Mouse (Mus musculus): ENCODE results near the gene Ascc3. TPM values are rescaled to one million over a fixed set of nuclear protein-coding genes. Genes with fewer than 3 reads are reported as not detected.
A peak's percentile ranks its signal among the peaks of the same experiment; 100 is the strongest.

Ascc3 gene
- polyA plus RNA-seq, 1 experiment from 2014 or later, result 26.0 TPM

- H3K4me3 ChIP-seq (replicated peaks), result no peak overlapping the region
- ATAC-seq (ENCODE audit: insufficient number of reproducible peaks, insufficient read depth, low FRiP score, low TSS enrichment, low read depth), result peak; percentile 89
- WGBS, result 26% methylated on average over 7 of the region's 7 CpGs
- H3K9ac ChIP-seq (replicated peaks), result no peak overlapping the region
- no peaks in the 10 kb centered on the region for H3K9me3 ChIP-seq
- H3K4me1 ChIP-seq (replicated peaks), result no peaks in the 10 kb centered on the region; the same call in 1 of the 2 replicates
- H3K4me2 ChIP-seq, result no peak overlapping the region
- H3K27ac ChIP-seq, result no peak overlapping the region
- H3K36me3 ChIP-seq, result no peaks in the 10 kb centered on the region; the same call in 1 of the 2 replicates
- H3K27me3 ChIP-seq, result peaks cover 28% of the 10 kb centered on the region
Measured at GRCm38 (mm10) chr10:50763457-50764310, 171.2 kb downstream of the Ascc3 start.

GRCm38 (mm10) chr10:50772811-50773210, 180.3 kb downstream of the Ascc3 start:
- Histone ChIP-seq H3K4me1 (replicated peaks) (no peaks in the 10 kb centered on the region), H3K4me3 (replicated peaks) (no peak overlapping the region), H3K27ac (no peak overlapping the region), H3K9ac (replicated peaks) (no peak overlapping the region), H3K9me3 (no peaks in the 10 kb centered on the region), H3K27me3 (peaks cover 12% of the 10 kb centered on the region), H3K36me3 (no peaks in the 10 kb centered on the region; the same call in 1 of the 2 replicates), H3K4me2 (no peak overlapping the region)
- ATAC-seq (ENCODE audit: insufficient number of reproducible peaks, insufficient read depth, low FRiP score, low TSS enrichment, low read depth), result no peak
- 45% methylated on average over 2 of the region's 2 CpGs for WGBS

- Histone ChIP-seq H3K4me3 (replicated peaks) (no peak overlapping the region), H3K9ac (replicated peaks) (no peak overlapping the region), H3K4me2 (no peak overlapping the region), H3K4me1 (replicated peaks) (no peaks in the 10 kb centered on the region), H3K36me3 (no peaks in the 10 kb centered on the region), H3K27me3 (peaks cover 6% of the 10 kb centered on the region), H3K27ac (no peak overlapping the region), H3K9me3 (no peaks in the 10 kb centered on the region)
- WGBS, result 87% methylated on average over 2 of the region's 2 CpGs
- ATAC-seq (ENCODE audit: insufficient number of reproducible peaks, insufficient read depth, low FRiP score, low TSS enrichment, low read depth), result no peak
Measured at GRCm38 (mm10) chr10:50773846-50774245, 181.4 kb downstream of the Ascc3 start.

- H3K4me2 ChIP-seq, result no peak overlapping the region
- no peak for ATAC-seq (ENCODE audit: insufficient number of reproducible peaks, insufficient read depth, low FRiP score, low TSS enrichment, low read depth)
- H3K9ac ChIP-seq (replicated peaks), result no peak overlapping the region
- no peaks in the 10 kb centered on the region for H3K27me3 ChIP-seq
- no peak overlapping the region for H3K27ac ChIP-seq
- 55% methylated on average over 5 of the region's 5 CpGs for WGBS
- H3K4me1 ChIP-seq (replicated peaks), result no peaks in the 10 kb centered on the region
- H3K9me3 ChIP-seq, result no peaks in the 10 kb centered on the region
- H3K36me3 ChIP-seq, result no peaks in the 10 kb centered on the region
- H3K4me3 ChIP-seq (replicated peaks), result no peak overlapping the region
Measured at GRCm38 (mm10) chr10:50792840-50793239, 200.4 kb downstream of the Ascc3 start.

GRCm38 (mm10) chr10:50801594-50801993, 209.1 kb downstream of the Ascc3 start:
- H3K4me2 ChIP-seq, result no peak overlapping the region
- H3K4me3 ChIP-seq (replicated peaks), result no peak overlapping the region
- H3K27ac ChIP-seq, result no peak overlapping the region; the same call in 1 of the 2 replicates
- ATAC-seq (ENCODE audit: insufficient number of reproducible peaks, insufficient read depth, low FRiP score, low TSS enrichment, low read depth), result no peak
- no peaks in the 10 kb centered on the region for H3K9me3 ChIP-seq
- no peaks in the 10 kb centered on the region for H3K4me1 ChIP-seq (replicated peaks)
- H3K36me3 ChIP-seq, result no peaks in the 10 kb centered on the region
- H3K9ac ChIP-seq (replicated peaks), result no peak overlapping the region
- H3K27me3 ChIP-seq, result no peaks in the 10 kb centered on the region
- 55% methylated on average over 2 of the region's 2 CpGs for WGBS

GRCm38 (mm10) chr10:50802380-50802779, 209.9 kb downstream of the Ascc3 start:
- Histone ChIP-seq H3K4me3 (replicated peaks) (no peak overlapping the region), H3K4me1 (replicated peaks) (no peaks in the 10 kb centered on the region), H3K27ac (no peak overlapping the region), H3K9me3 (no peaks in the 10 kb centered on the region), H3K9ac (replicated peaks) (no peak overlapping the region), H3K4me2 (no peak overlapping the region), H3K36me3 (no peaks in the 10 kb centered on the region), H3K27me3 (no peaks in the 10 kb centered on the region)
- ATAC-seq (ENCODE audit: insufficient number of reproducible peaks, insufficient read depth, low FRiP score, low TSS enrichment, low read depth), result no peak
- WGBS, result 63% methylated on average over 2 of the region's 2 CpGs

- Histone ChIP-seq H3K36me3 (no peaks in the 10 kb centered on the region), H3K4me1 (replicated peaks) (no peaks in the 10 kb centered on the region), H3K27me3 (no peaks in the 10 kb centered on the region), H3K27ac (no peak overlapping the region), H3K9me3 (no peaks in the 10 kb centered on the region), H3K9ac (replicated peaks) (no peak overlapping the region), H3K4me3 (replicated peaks) (no peak overlapping the region), H3K4me2 (no peak overlapping the region)
- no peak for ATAC-seq (ENCODE audit: insufficient number of reproducible peaks, insufficient read depth, low FRiP score, low TSS enrichment, low read depth)
- 98% methylated on average over 2 of the region's 2 CpGs for WGBS
Measured at GRCm38 (mm10) chr10:50806166-50806565, 213.7 kb downstream of the Ascc3 start.

- Histone ChIP-seq H3K36me3 (no peaks in the 10 kb centered on the region), H3K27me3 (no peaks in the 10 kb centered on the region), H3K4me2 (no peak overlapping the region), H3K9me3 (no peaks in the 10 kb centered on the region), H3K9ac (replicated peaks) (no peak overlapping the region), H3K27ac (no peak overlapping the region), H3K4me1 (replicated peaks) (no peaks in the 10 kb centered on the region), H3K4me3 (replicated peaks) (no peak overlapping the region)
- no peak for ATAC-seq (ENCODE audit: insufficient number of reproducible peaks, insufficient read depth, low FRiP score, low TSS enrichment, low read depth)
- WGBS, result 83% methylated on average over 1 of the region's 1 CpGs
Measured at GRCm38 (mm10) chr10:50822363-50822762, 229.9 kb downstream of the Ascc3 start.

GRCm38 (mm10) chr10:50826829-50827228, 234.4 kb downstream of the Ascc3 start:
- Histone ChIP-seq H3K4me3 (replicated peaks) (no peak overlapping the region), H3K4me1 (replicated peaks) (no peaks in the 10 kb centered on the region), H3K9ac (replicated peaks) (no peak overlapping the region), H3K4me2 (no peak overlapping the region), H3K27ac (no peak overlapping the region), H3K9me3 (no peaks in the 10 kb centered on the region), H3K27me3 (no peaks in the 10 kb centered on the region), H3K36me3 (no peaks in the 10 kb centered on the region)
- no peak for ATAC-seq (ENCODE audit: insufficient number of reproducible peaks, insufficient read depth, low FRiP score, low TSS enrichment, low read depth)

GRCm38 (mm10) chr10:50834533-50834932, 242.1 kb downstream of the Ascc3 start:
- Histone ChIP-seq H3K9me3 (no peaks in the 10 kb centered on the region), H3K36me3 (no peaks in the 10 kb centered on the region), H3K27ac (no peak overlapping the region), H3K9ac (replicated peaks) (no peak overlapping the region), H3K4me3 (replicated peaks) (no peak overlapping the region), H3K27me3 (no peaks in the 10 kb centered on the region), H3K4me1 (replicated peaks) (no peaks in the 10 kb centered on the region), H3K4me2 (no peak overlapping the region)
- 84% methylated on average over 2 of the region's 2 CpGs for WGBS
- ATAC-seq (ENCODE audit: insufficient number of reproducible peaks, insufficient read depth, low FRiP score, low TSS enrichment, low read depth), result no peak

- no peak overlapping the region for H3K4me2 ChIP-seq
- H3K4me1 ChIP-seq (replicated peaks), result no peaks in the 10 kb centered on the region
- H3K27me3 ChIP-seq, result no peaks in the 10 kb centered on the region
- H3K4me3 ChIP-seq (replicated peaks), result no peak overlapping the region
- H3K27ac ChIP-seq, result no peak overlapping the region
- no peak overlapping the region for H3K9ac ChIP-seq (replicated peaks)
- ATAC-seq (ENCODE audit: insufficient number of reproducible peaks, insufficient read depth, low FRiP score, low TSS enrichment, low read depth), result no peak
- H3K9me3 ChIP-seq, result no peaks in the 10 kb centered on the region
- 85% methylated on average over 3 of the region's 3 CpGs for WGBS
- peaks cover 10% of the 10 kb centered on the region; the same call in 1 of the 2 replicates for H3K36me3 ChIP-seq
Measured at GRCm38 (mm10) chr10:50843363-50843762, 250.9 kb downstream of the Ascc3 start.

GRCm38 (mm10) chr10:50868202-50868601, 275.7 kb downstream of the Ascc3 start:
- Histone ChIP-seq H3K9me3 (no peaks in the 10 kb centered on the region), H3K4me2 (no peak overlapping the region), H3K27ac (no peak overlapping the region), H3K4me1 (replicated peaks) (no peaks in the 10 kb centered on the region), H3K27me3 (no peaks in the 10 kb centered on the region), H3K4me3 (replicated peaks) (no peak overlapping the region), H3K9ac (replicated peaks) (no peak overlapping the region), H3K36me3 (no peaks in the 10 kb centered on the region)
- WGBS, result 63% methylated on average over 4 of the region's 4 CpGs
- no peak for ATAC-seq (ENCODE audit: insufficient number of reproducible peaks, insufficient read depth, low FRiP score, low TSS enrichment, low read depth)
